Mouse (Mus musculus) myocyte (in vitro differentiated cells): ENCODE measurements at regions not wholly inside any gene's neighbourhood (a gene's known extent, or its start where the extent isn't known, plus 50 kb on each side); places are given as distances from the start of the nearest gene placed in this dataset.

Experiments used
- H3K27me3 ChIP-seq: one replicate; pipeline ENCODE4 v1.6.1; 2011; ENCODE audit not compliant: control insufficient read depth, insufficient read depth, insufficient read length
- H3K36me3 ChIP-seq: one replicate; pipeline ENCODE4 v1.6.1; 2011; ENCODE audit not compliant: control insufficient read depth, insufficient read depth
- H3K4me2 ChIP-seq: one replicate; pipeline ENCODE4 v1.6.1; 2011; ENCODE audit warnings: low read depth, control low read depth
- H3K4me3 ChIP-seq: one replicate; pipeline ENCODE4 v1.5.1; 2011; ENCODE audit warnings: mild to moderate bottlenecking, control low read depth, moderate library complexity
- H3K79me2 ChIP-seq: one replicate; pipeline ENCODE4 v1.6.1; 2011; ENCODE audit not compliant: control insufficient read depth, insufficient read depth
- H3ac ChIP-seq: one replicate; pipeline ENCODE4 v1.6.1; 2011; ENCODE audit not compliant: control insufficient read depth, insufficient read length
- CEBPB ChIP-seq: IDR thresholded peaks from 2 replicates; pipeline ENCODE4 v1.6.1; 2011; ENCODE audit warnings: mild to moderate bottlenecking, moderate library complexity; ENCODE audit not compliant: poor library complexity, insufficient read depth, severe bottlenecking
- E2F4 ChIP-seq: IDR thresholded peaks from one replicate; pipeline ENCODE4 v1.6.1; 2011; ENCODE audit warnings: mild to moderate bottlenecking, control low read depth, moderate library complexity; ENCODE audit not compliant: insufficient read depth
- MAX ChIP-seq: IDR thresholded peaks from one replicate; pipeline ENCODE4 v1.6.1; 2011; ENCODE audit warnings: low read depth, mild to moderate bottlenecking, control low read depth
- MYOD1 ChIP-seq, 3 experiments: IDR thresholded peaks; one replicate each; pipeline ENCODE4 v1.6.1; 2011; ENCODE audit warnings: control low read depth in 2 of 3, low read depth in 2 of 3, mild to moderate bottlenecking in 2 of 3, moderate library complexity in 1 of 3; ENCODE audit not compliant: insufficient read length in 2 of 3, control insufficient read depth in 1 of 3
- MYOG ChIP-seq, 3 experiments: IDR thresholded peaks; one replicate each; pipeline ENCODE4 v1.6.1; 2011; ENCODE audit warnings: control low read depth in 2 of 3, low read depth in 2 of 3, mild to moderate bottlenecking in 2 of 3; ENCODE audit not compliant: insufficient read length in 2 of 3, control insufficient read depth in 1 of 3, insufficient read depth in 1 of 3
- POLR2A ChIP-seq: IDR thresholded peaks from one replicate; pipeline ENCODE4 v1.6.1; 2011; ENCODE audit warnings: low read depth, mild to moderate bottlenecking, control low read depth, moderate library complexity; ENCODE audit not compliant: insufficient read length
- POLR2AphosphoS2 ChIP-seq: IDR thresholded peaks from one replicate; pipeline ENCODE4 v1.6.1; 2011; ENCODE audit warnings: low read depth, control low read depth; ENCODE audit not compliant: insufficient read length
- REST ChIP-seq: IDR thresholded peaks from one replicate; pipeline ENCODE4 v1.6.1; 2011; ENCODE audit warnings: mild to moderate bottlenecking, control low read depth, moderate library complexity; ENCODE audit not compliant: insufficient read depth, insufficient read length
- SRF ChIP-seq: IDR thresholded peaks from one replicate; pipeline ENCODE4 v1.6.1; 2011; ENCODE audit warnings: low read depth; ENCODE audit not compliant: control insufficient read depth, insufficient read length
- TCF12 ChIP-seq: IDR thresholded peaks from one replicate; pipeline ENCODE4 v1.6.1; 2011; ENCODE audit warnings: mild to moderate bottlenecking, control low read depth; ENCODE audit not compliant: poor library complexity, insufficient read depth, severe bottlenecking
- TCF3 ChIP-seq: IDR thresholded peaks from one replicate; pipeline ENCODE4 v1.6.1; 2011; ENCODE audit warnings: low read depth, control low read depth; ENCODE audit not compliant: insufficient read length
- USF1 ChIP-seq: IDR thresholded peaks from one replicate; pipeline ENCODE4 v1.6.1; 2011; ENCODE audit warnings: low read depth, mild to moderate bottlenecking, control low read depth, moderate library complexity

DNA sequence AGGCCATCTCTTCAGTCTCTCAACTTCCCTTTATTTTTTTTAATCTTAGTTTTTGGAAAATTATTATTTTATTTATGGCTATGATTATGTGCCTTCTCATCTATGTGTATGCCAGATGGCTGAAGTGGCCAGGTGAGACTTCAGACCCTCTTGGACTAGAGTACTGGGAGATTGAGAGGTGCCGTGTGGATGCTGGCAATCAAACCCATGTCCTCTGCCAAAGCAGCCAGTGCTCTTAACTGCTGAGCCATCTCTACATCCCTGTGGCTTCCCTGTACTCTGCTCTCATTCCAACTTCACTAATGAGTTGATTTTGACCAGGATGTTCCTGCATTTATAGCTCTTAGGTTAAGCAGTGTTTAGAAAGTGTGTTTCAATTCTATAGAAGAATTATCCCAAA is 393.4 kb downstream of the Dcdc2c start:
- no peak for TF ChIP-seq POLR2AphosphoS2
- no peak for TF ChIP-seq TCF3
- no peak for TF ChIP-seq CEBPB
- TF ChIP-seq POLR2A: no peak
- TF ChIP-seq MYOD1 (IDR thresholded peaks at IDR 0.05; ENCODE audit: control insufficient read depth in 1 of 3, insufficient read length in 2 of 3, low read depth in 2 of 3): no peak
- no peak for TF ChIP-seq TCF12
- TF ChIP-seq MAX: no peak
- no peak for TF ChIP-seq E2F4
- no peak for TF ChIP-seq SRF
- TF ChIP-seq USF1: no peak
- TF ChIP-seq MYOG (IDR thresholded peaks at IDR 0.05; ENCODE audit: control insufficient read depth in 1 of 3, insufficient read depth in 1 of 3, insufficient read length in 2 of 3, low read depth in 2 of 3): no peak
- no peak for TF ChIP-seq REST
- no peaks in the 10 kb centered on the region for H3K36me3 ChIP-seq
- H3K27me3 ChIP-seq: no peaks in the 10 kb centered on the region
- no peak overlapping the region for H3ac ChIP-seq
- no peaks in the 10 kb centered on the region for H3K79me2 ChIP-seq
- no peak overlapping the region for H3K4me2 ChIP-seq
- no peak overlapping the region for H3K4me3 ChIP-seq

DNA sequence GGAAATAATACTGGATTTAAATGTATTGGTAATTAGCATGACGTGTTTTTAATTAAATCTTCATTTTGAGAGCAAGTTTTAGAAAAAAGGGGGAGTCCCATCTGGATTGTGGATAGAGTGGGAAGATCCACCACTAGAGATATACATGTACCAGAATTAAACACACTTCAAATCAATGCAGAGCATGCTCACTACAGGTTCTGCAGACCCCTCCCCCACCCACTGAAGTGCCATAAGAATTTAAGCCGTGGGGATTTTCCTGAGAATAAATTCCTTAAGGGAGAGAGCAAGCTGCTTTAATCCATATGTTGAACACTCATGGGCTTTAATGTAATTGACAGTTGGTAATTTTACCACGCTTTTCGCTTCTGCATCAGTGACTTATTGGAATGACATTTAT is 401.4 kb downstream of the Dcdc2c start:
- TF ChIP-seq MAX (no peak), E2F4 (no peak)
- Histone ChIP-seq H3K4me2 (no peak overlapping the region), H3K79me2 (no peaks in the 10 kb centered on the region), H3K27me3 (no peaks in the 10 kb centered on the region), H3K36me3 (no peaks in the 10 kb centered on the region), H3K4me3 (no peak overlapping the region), H3ac (no peak overlapping the region)

DNA sequence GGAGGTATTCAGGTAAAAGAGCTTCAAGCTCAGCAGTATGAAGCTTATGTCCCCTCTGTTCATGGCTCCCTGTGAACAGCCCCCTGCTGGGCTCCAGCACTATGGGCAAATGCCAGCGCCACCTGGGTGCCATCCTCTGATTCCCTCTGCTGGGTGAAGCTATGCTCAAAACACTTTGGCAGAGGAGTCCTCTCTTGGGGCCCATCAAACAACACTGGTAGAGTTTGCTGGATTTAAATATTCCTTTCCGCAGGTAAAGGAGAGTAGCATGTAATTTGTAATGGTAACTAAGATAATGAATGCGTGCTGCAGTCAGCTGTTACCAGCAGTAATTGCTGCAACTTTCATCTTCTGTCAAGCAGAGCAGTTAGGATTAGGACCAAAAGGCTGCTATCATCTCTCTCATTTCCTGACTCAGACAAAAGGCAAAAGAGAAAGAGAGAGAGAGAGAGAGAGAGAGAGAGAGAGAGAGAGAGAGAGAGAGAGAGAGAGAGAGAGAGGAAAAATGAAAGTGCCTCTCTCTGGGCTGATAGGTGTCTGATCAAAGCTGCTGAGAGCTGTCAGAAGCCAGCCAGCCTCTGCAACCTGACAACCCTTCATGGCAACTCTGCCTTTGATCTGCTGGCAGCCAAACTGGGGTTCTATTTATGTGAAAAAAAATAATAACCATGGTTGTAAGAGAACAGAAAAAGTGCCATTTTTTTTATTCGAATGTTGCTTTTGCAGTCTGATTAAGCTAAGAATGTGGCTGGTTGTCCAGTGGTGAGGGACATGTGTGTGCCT is 416.2 kb downstream of the Dcdc2c start:
- no peaks in the 10 kb centered on the region for H3K27me3 ChIP-seq
- no peaks in the 10 kb centered on the region for H3K79me2 ChIP-seq
- TF ChIP-seq TCF3 (no peak), MYOG (IDR thresholded peaks at IDR 0.05; ENCODE audit: control insufficient read depth in 1 of 3, insufficient read depth in 1 of 3, insufficient read length in 2 of 3, low read depth in 2 of 3) (no peak), TCF12 (no peak), USF1 (no peak)
- H3ac ChIP-seq: no peak overlapping the region
- H3K4me2 ChIP-seq: no peak overlapping the region
- no peak overlapping the region for H3K4me3 ChIP-seq
- H3K36me3 ChIP-seq: no peaks in the 10 kb centered on the region

DNA sequence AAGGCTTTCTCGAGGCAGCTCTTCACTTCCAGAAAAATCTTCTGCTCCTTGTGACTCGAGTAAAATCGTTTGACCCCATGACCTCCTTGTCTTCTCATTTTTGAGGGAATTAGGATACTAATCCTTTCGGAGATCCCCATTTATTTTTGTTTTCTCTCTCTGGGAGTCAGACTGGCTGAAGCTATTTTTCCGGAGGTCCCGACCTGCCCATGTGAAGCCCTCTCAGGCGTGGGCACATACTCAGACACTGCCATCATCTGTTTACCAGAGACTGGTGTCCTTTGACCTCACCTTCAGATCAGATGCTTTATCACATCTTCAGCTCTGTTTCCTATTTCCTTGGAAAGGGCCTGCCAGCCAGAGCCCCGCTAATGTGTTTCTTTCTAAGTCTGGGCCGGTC is 429.4 kb downstream of the Dcdc2c start:
- Histone ChIP-seq H3K27me3 (no peaks in the 10 kb centered on the region), H3K4me2 (no peak overlapping the region), H3K4me3 (no peak overlapping the region), H3ac (no peak overlapping the region), H3K79me2 (no peaks in the 10 kb centered on the region), H3K36me3 (no peaks in the 10 kb centered on the region)
- TF ChIP-seq CEBPB (no peak), MAX (no peak), POLR2AphosphoS2 (no peak), POLR2A (no peak), USF1 (no peak), MYOD1 (IDR thresholded peaks at IDR 0.05; ENCODE audit: control insufficient read depth in 1 of 3, insufficient read length in 2 of 3, low read depth in 2 of 3) (no peak), SRF (no peak), MYOG (IDR thresholded peaks at IDR 0.05; ENCODE audit: control insufficient read depth in 1 of 3, insufficient read depth in 1 of 3, insufficient read length in 2 of 3, low read depth in 2 of 3) (no peak), E2F4 (no peak), TCF12 (no peak), TCF3 (no peak), REST (no peak)

DNA sequence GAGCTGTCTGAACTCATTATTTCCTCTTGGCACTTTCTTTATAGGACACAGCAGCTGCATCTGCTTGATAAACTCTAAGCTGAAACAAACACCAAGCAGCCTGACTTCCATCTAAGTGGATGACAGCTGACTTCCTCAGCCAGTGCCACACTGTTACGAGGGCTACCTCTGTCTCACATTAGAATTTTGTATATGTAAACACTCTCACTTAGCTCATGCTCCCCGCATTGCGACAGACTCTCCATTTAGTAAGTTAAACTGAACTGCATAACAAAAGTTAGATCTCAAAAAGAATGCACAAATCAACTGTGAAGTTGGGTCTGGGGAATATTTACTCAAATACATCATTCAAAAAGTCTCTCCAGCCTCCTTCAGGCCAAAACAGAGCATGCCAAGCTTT is 432.1 kb downstream of the Dcdc2c start:
- TF ChIP-seq E2F4: no peak
- no peak for TF ChIP-seq SRF
- TF ChIP-seq REST: no peak
- TF ChIP-seq MYOD1 (IDR thresholded peaks at IDR 0.05; ENCODE audit: control insufficient read depth in 1 of 3, insufficient read length in 2 of 3, low read depth in 2 of 3): no peak
- TF ChIP-seq TCF3: no peak
- no peak for TF ChIP-seq POLR2AphosphoS2
- no peak for TF ChIP-seq CEBPB
- TF ChIP-seq USF1: no peak
- TF ChIP-seq TCF12: no peak
- no peak for TF ChIP-seq MAX
- TF ChIP-seq POLR2A: no peak
- TF ChIP-seq MYOG (IDR thresholded peaks at IDR 0.05; ENCODE audit: control insufficient read depth in 1 of 3, insufficient read depth in 1 of 3, insufficient read length in 2 of 3, low read depth in 2 of 3): no peak
- H3K79me2 ChIP-seq: no peaks in the 10 kb centered on the region
- H3ac ChIP-seq: no peak overlapping the region
- no peaks in the 10 kb centered on the region for H3K27me3 ChIP-seq
- H3K4me2 ChIP-seq: no peak overlapping the region
- H3K36me3 ChIP-seq: no peaks in the 10 kb centered on the region
- H3K4me3 ChIP-seq: no peak overlapping the region
